Mouse (Mus musculus) left cerebral cortex, adult 2 months (tissue): Measurements from ENCODE around the gene Rfpl4b. TPM values are rescaled to one million over a fixed set of nuclear protein-coding genes. Genes with fewer than 3 reads are reported as not detected.
"Not testable (repeated sequence)": the region's sequence is repeated elsewhere in the genome, so short reads cannot be mapped to it uniquely, and the experiment has no call there.

Experiments
- DNase-seq, 2 experiments: peaks; one replicate each; pipeline ENCODE4 v3.0.0; 2021 to 2022; ENCODE audit warnings: low spot score in 2 of 2, mixed read lengths in 1 of 2; ENCODE audit errors: extremely low spot score in 1 of 2
- H3K27ac ChIP-seq: fragments of 200-600 bp; 2 replicates; pipeline ENCODE4 v1.8.1; 2022
- H3K4me3 ChIP-seq: fragments of 200-600 bp; 2 replicates; pipeline ENCODE4 v1.8.1; 2022
- CTCF ChIP-seq: fragments of 200-600 bp; IDR thresholded peaks from 2 replicates; pipeline ENCODE4 v1.8.1; 2022; ENCODE audit warnings: antibody characterized with exemption, mild to moderate bottlenecking, moderate library complexity
- intact Hi-C: fragments of 180-260 bp; cut with DNase I; formaldehyde crosslinking; loops from one replicate; pipeline ENCODE4 v1.15.1; 2025
- long read RNA-seq, 2 experiments: library from polyadenylated mRNA; stranded (forward); transcript quantifications; one replicate each; pipeline ENCODE4 v2.0.0; 2021; ENCODE audit warnings: borderline mapping rate in 2 of 2
- total RNA-seq, 2 experiments: library from RNA; stranded (reverse); gene quantifications; 2 replicates each; pipeline ENCODE4 v1.2.3; 2021

Gene Rfpl4b
- not detected for total RNA-seq
- long read RNA-seq, experiment 1: 0 reads
- long read RNA-seq, experiment 2: 0 reads

- intact Hi-C loops: no loop called here
- Histone ChIP-seq H3K27ac (no peak within 1 kb of the TSS), H3K4me3 (no peak within 1 kb of the TSS)
- DNase-seq: no peak
- TF ChIP-seq CTCF: no peak
These were observed at the start of gene Rfpl4b for GRCm38 (mm10) chr10:38821679-38822078. Rfpl4b (minus strand) TSS chr10:38821779.

GRCm38 (mm10) chr10:38855186-38855585, 33.6 kb upstream of the Rfpl4b start:
- no peak for TF ChIP-seq CTCF
- no peak for DNase-seq
- intact Hi-C loops: no loop called here
- Histone ChIP-seq H3K27ac (no peak overlapping the region), H3K4me3 (no peak overlapping the region)

- DNase-seq, intact Hi-C loops, H3K27ac ChIP-seq, H3K4me3 ChIP-seq: not testable (repeated sequence)
These were observed 28.4 kb upstream of the Rfpl4b start for GRCm38 (mm10) chr10:38850006-38850405.

GRCm38 (mm10) chr10:38848884-38849499, 27.4 kb upstream of the Rfpl4b start:
- TF ChIP-seq CTCF: peak; percentile 97
- Histone ChIP-seq H3K4me3 (no peak overlapping the region), H3K27ac (no peak overlapping the region)
- DNase-seq: peak; percentile 70 to 83
- intact Hi-C loops: loop anchor here (1.0 to 5.0 kb wide), 4 partner anchors 297 to 1834 kb away; no protein-coding TSS in a partner anchor

- Histone ChIP-seq H3K27ac (no peak overlapping the region), H3K4me3 (no peak overlapping the region)
- DNase-seq: no peak
- TF ChIP-seq CTCF: no peak
- intact Hi-C loops: loop anchor here (2.0 to 5.0 kb wide), 3 partner anchors 296 to 1833 kb away; no protein-coding TSS in a partner anchor
These were observed 26.7 kb upstream of the Rfpl4b start for GRCm38 (mm10) chr10:38848231-38848630.

GRCm38 (mm10) chr10:38823741-38824140, 2.2 kb upstream of the Rfpl4b start:
- no peak for TF ChIP-seq CTCF
- no peak for DNase-seq
- intact Hi-C loops: no loop called here
- H3K4me3 ChIP-seq: no peak overlapping the region
- H3K27ac ChIP-seq: no peak overlapping the region

GRCm38 (mm10) chr10:38806056-38806455, 15.5 kb downstream of the Rfpl4b start:
- no peak for DNase-seq
- intact Hi-C loops: no loop called here
- TF ChIP-seq CTCF: no peak
- H3K4me3 ChIP-seq: no peak overlapping the region
- no peak overlapping the region for H3K27ac ChIP-seq

GRCm38 (mm10) chr10:38804047-38804446, 17.5 kb downstream of the Rfpl4b start:
- no peak for DNase-seq
- TF ChIP-seq CTCF: no peak
- intact Hi-C loops: no loop called here
- H3K4me3 ChIP-seq: no peak overlapping the region
- H3K27ac ChIP-seq: no peak overlapping the region

- intact Hi-C loops: no loop called here
- H3K27ac ChIP-seq: no peak overlapping the region
- TF ChIP-seq CTCF: no peak
- DNase-seq: no peak
- H3K4me3 ChIP-seq: no peak overlapping the region
These were observed 18.3 kb downstream of the Rfpl4b start for GRCm38 (mm10) chr10:38803304-38803703.

GRCm38 (mm10) chr10:38788612-38789011, 33.0 kb downstream of the Rfpl4b start:
- intact Hi-C loops: no loop called here
- no peak for DNase-seq
- Histone ChIP-seq H3K27ac (no peak overlapping the region), H3K4me3 (no peak overlapping the region)
- TF ChIP-seq CTCF: no peak

Other genes with a start within 250 kb of the Rfpl4b start
- gene Lama4, start 143.7 kb upstream of the Rfpl4b start, total RNA-seq: 10 to 100 TPM in 1 of 2 experiments, 1 to 10 TPM in 1; 7.8 to 13.2 TPM